Mouse (Mus musculus) liver, adult (tissue): ENCODE measurements around the gene Pptc7.

Experiments used
- GATA4 ChIP-seq: IDR thresholded peaks from 2 replicates; pipeline ENCODE4 v1.6.1; 2014; ENCODE audit warnings: mild to moderate bottlenecking, low read length; ENCODE audit not compliant: insufficient replicate concordance

Gene Pptc7

GRCm38 (mm10) chr5:122284183-122285028 lies at the start of gene Pptc7:
Pptc7 (plus strand) TSS chr5:122284365.
- TF ChIP-seq GATA4 = no peak

GRCm38 (mm10) chr5:122235196-122235836 lies 48.8 kb upstream of the Pptc7 start:
- TF ChIP-seq GATA4 = no peak

- TF ChIP-seq GATA4 = no peak
These were observed 47.0 kb upstream of the Pptc7 start for GRCm38 (mm10) chr5:122237200-122237599.

GRCm38 (mm10) chr5:122239618-122240017 lies 44.5 kb upstream of the Pptc7 start:
- TF ChIP-seq GATA4 = peak; percentile 80; the same call in 1 of the 2 replicates

- TF ChIP-seq GATA4 = no peak
These were observed 43.6 kb upstream of the Pptc7 start for GRCm38 (mm10) chr5:122240521-122240920.

GRCm38 (mm10) chr5:122240989-122241388 lies 43.2 kb upstream of the Pptc7 start:
- TF ChIP-seq GATA4 = no peak

- TF ChIP-seq GATA4 = no peak
These were observed 41.5 kb upstream of the Pptc7 start for GRCm38 (mm10) chr5:122242521-122243123.

- no peak for TF ChIP-seq GATA4
These were observed 40.2 kb upstream of the Pptc7 start for GRCm38 (mm10) chr5:122243781-122244523.

- TF ChIP-seq GATA4 = no peak
These were observed 39.0 kb upstream of the Pptc7 start for GRCm38 (mm10) chr5:122245186-122245585.

- no peak for TF ChIP-seq GATA4
These were observed 37.5 kb upstream of the Pptc7 start for GRCm38 (mm10) chr5:122246547-122247167.

GRCm38 (mm10) chr5:122247529-122247928 lies 36.6 kb upstream of the Pptc7 start:
- no peak for TF ChIP-seq GATA4

GRCm38 (mm10) chr5:122247934-122248333 lies 36.2 kb upstream of the Pptc7 start:
- no peak for TF ChIP-seq GATA4

- no peak for TF ChIP-seq GATA4
These were observed 34.9 kb upstream of the Pptc7 start for GRCm38 (mm10) chr5:122249281-122249680.

- no peak for TF ChIP-seq GATA4
These were observed 32.1 kb upstream of the Pptc7 start for GRCm38 (mm10) chr5:122251895-122252606.
